Mouse (Mus musculus) lung, adult 2 months (tissue): ENCODE measurements around the gene Vsig10.

Experiments
- CTCF ChIP-seq: fragments of 200-500 bp; IDR thresholded peaks from 2 replicates; pipeline ENCODE4 v1.5.1; 2011; ENCODE audit warnings: mild to moderate bottlenecking, low read length, control low read depth; ENCODE audit not compliant: insufficient read depth
- POLR2A ChIP-seq: fragments of 200-500 bp; IDR thresholded peaks from 2 replicates; pipeline ENCODE4 v1.6.1; 2011; ENCODE audit warnings: low read depth, mild to moderate bottlenecking, control low read depth, low read length, borderline replicate concordance; ENCODE audit errors: extremely low read depth

DNA sequence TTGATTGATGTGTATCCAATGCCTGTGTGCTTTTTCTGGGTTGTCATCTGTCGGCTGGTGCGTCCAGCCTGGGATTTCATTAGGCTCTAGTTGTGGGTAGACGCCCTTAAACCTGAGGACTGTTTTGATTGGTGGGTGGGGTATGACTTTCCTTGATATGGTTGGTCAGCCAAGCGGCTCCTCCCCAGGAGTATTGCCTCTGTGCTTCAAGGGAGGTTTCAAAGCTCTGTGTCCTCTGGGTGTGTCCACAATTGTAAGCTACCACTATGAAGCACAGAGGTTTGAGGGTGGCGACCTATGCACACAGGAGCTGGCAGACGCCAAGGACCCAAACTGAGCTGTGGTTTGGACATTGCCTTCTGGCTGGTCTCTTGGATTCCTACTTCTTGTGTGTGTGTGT lies 26.3 kb upstream of the Vsig10 start:
- TF ChIP-seq POLR2A (no peak), CTCF (no peak)
